Mouse (Mus musculus): ENCODE measurements around the gene Grcc10.

- TF ChIP-seq CTCF (IDR thresholded peaks at IDR 0.05; ENCODE audit: borderline replicate concordance, insufficient read depth, low read depth, low read length) = no peak
- no peak for TF ChIP-seq POLR2A (IDR thresholded peaks at IDR 0.05; ENCODE audit: borderline replicate concordance, insufficient read depth, low read length)
Measured at GRCm38 (mm10) chr6:124712918-124713317, 28.3 kb downstream of the Grcc10 start.

Data from cerebellum, adult 2 months (tissue).